Mouse (Mus musculus) embryonic facial prominence, embryonic 14.5 days (tissue): ENCODE measurements around the gene Dxo. TPM values are rescaled to one million over a fixed set of nuclear protein-coding genes. Genes with fewer than 3 reads are reported as not detected.
"Not testable (repeated sequence)": the region's sequence is repeated elsewhere in the genome, so short reads cannot be mapped to it uniquely, and the experiment has no call there.

ENCODE experiments used
- ATAC-seq: fragments of 200-750 bp; cut with Nextera tagmentation; 2 replicates; pipeline ENCODE4 v1.8.0; 2017; ENCODE audit warnings: low read depth, moderate number of reproducible peaks, moderate TSS enrichment
- DNase-seq: peaks from one replicate; pipeline ENCODE4 v3.0.0-alpha.2; 2015; ENCODE audit warnings: low spot score
- H3K27ac ChIP-seq: fragments of 300-500 bp; sonication (generic); replicated peaks from 2 replicates; pipeline ENCODE4 v1.5.1; 2014; ENCODE audit warnings: low read depth, mild to moderate bottlenecking, low read length, moderate library complexity
- H3K27me3 ChIP-seq: fragments of 300-500 bp; sonication (generic); replicated peaks from 2 replicates; pipeline ENCODE4 v1.6.1; 2014; ENCODE audit warnings: low read length; ENCODE audit not compliant: control insufficient read depth, insufficient read depth
- H3K36me3 ChIP-seq: fragments of 300-500 bp; sonication (generic); 2 replicates; pipeline ENCODE4 v1.6.1; 2014; ENCODE audit warnings: low read length, mixed read lengths; ENCODE audit not compliant: control insufficient read depth, insufficient read depth
- H3K4me1 ChIP-seq: fragments of 300-500 bp; sonication (generic); 2 replicates; pipeline ENCODE4 v1.6.1; 2014; ENCODE audit warnings: antibody characterized with exemption, low read length; ENCODE audit not compliant: control insufficient read depth, insufficient read depth
- H3K4me2 ChIP-seq: fragments of 300-500 bp; sonication (generic); 2 replicates; pipeline ENCODE4 v1.6.1; 2014; ENCODE audit warnings: low read depth, mild to moderate bottlenecking, low read length, moderate library complexity, mixed read lengths
- H3K4me3 ChIP-seq: fragments of 300-500 bp; sonication (generic); 2 replicates; pipeline ENCODE4 v1.5.1; 2014; ENCODE audit warnings: low read depth, mild to moderate bottlenecking, low read length
- H3K9ac ChIP-seq: fragments of 300-500 bp; sonication (generic); 2 replicates; pipeline ENCODE4 v1.6.1; 2014; ENCODE audit warnings: low read depth, mild to moderate bottlenecking, low read length, moderate library complexity, mixed read lengths
- H3K9me3 ChIP-seq: fragments of 300-500 bp; sonication (generic); 2 replicates; pipeline ENCODE4 v1.6.1; 2016; ENCODE audit warnings: low read length; ENCODE audit not compliant: control insufficient read depth
- whole genome bisulfite sequencing: fragments of 180-500 bp; shearing (Covaris S2); extraction: QIAGEN DNeasy Blood & Tissue Kit; methylation state at CpG from one replicate; pipeline ENCODE4 v1.1.7; 2014; 5-methylcytosine and 5-hydroxymethylcytosine counted together
- polyA plus RNA-seq: library from polyadenylated mRNA; unstranded; fragments of >200 nt; fragmentation: Nextera tagmentation; extraction: Ambion mirVana; gene quantifications from 2 replicates; pipeline ENCODE4 v1.2.1, GENCODE M21; 2014

The Dxo gene
- 53.0 and 54.2 TPM in 2 replicates for polyA plus RNA-seq

GRCm38 (mm10) chr17:34836856-34837221 lies at the start of gene Dxo, which contains the start of gene Stk19:
Gene Dxo, plus strand, starts transcription at chr17:34837019.
Gene Stk19, minus strand, starts transcription at chr17:34836945.
- Histone ChIP-seq H3K4me2 (peak within 1 kb of the TSS; percentile 98), H3K27me3 (no peaks in the 10 kb centered on the region), H3K4me1 (peaks cover 15% of the 10 kb centered on the region), H3K4me3 (peak within 1 kb of the TSS; percentile 65), H3K9me3 (no peaks in the 10 kb centered on the region), H3K36me3 (peaks cover 62% of the 10 kb centered on the region), H3K27ac (peak within 1 kb of the TSS; percentile 84), H3K9ac (peak within 1 kb of the TSS; percentile 80)
- DNase-seq, result peak; percentile 98
- peak; percentile 96 for ATAC-seq
- 0% methylated on average over 33 of the region's 40 CpGs for WGBS

- H3K4me1 ChIP-seq, result no peaks in the 10 kb centered on the region
- DNase-seq, result no peak
- 0 out of 2 replicates have a peak, but pooled peaks cover 4% of the 10 kb centered on the region for H3K9me3 ChIP-seq
- H3K27me3 ChIP-seq, result no peaks in the 10 kb centered on the region
- H3K9ac ChIP-seq, result no peak overlapping the region
- H3K4me3 ChIP-seq, result no peak overlapping the region
- no peaks in the 10 kb centered on the region for H3K36me3 ChIP-seq
- no peak for ATAC-seq
- H3K27ac ChIP-seq, result no peak overlapping the region
- H3K4me2 ChIP-seq, result no peak overlapping the region
- WGBS, result 89% methylated on average over 10 of the region's 10 CpGs
Measured at GRCm38 (mm10) chr17:34795016-34795415, 41.8 kb upstream of the Dxo start.

GRCm38 (mm10) chr17:34795633-34796032 lies 41.2 kb upstream of the Dxo start:
- Histone ChIP-seq H3K9ac (no peak overlapping the region), H3K27ac (no peak overlapping the region), H3K4me3 (no peak overlapping the region), H3K4me2 (no peak overlapping the region), H3K36me3 (no peaks in the 10 kb centered on the region), H3K27me3 (no peaks in the 10 kb centered on the region), H3K4me1 (no peaks in the 10 kb centered on the region), H3K9me3 (0 out of 2 replicates have a peak, but pooled peaks cover 4% of the 10 kb centered on the region)
- ATAC-seq, result no peak
- 65% methylated on average over 9 of the region's 9 CpGs for WGBS
- no peak for DNase-seq

- ATAC-seq (no peak), DNase-seq (no peak)
- H3K9ac ChIP-seq, result no peak overlapping the region
- WGBS, result 79% methylated on average over 8 of the region's 8 CpGs
- no peak overlapping the region for H3K4me2 ChIP-seq
- H3K4me1 ChIP-seq, result no peaks in the 10 kb centered on the region
- H3K36me3 ChIP-seq, result no peaks in the 10 kb centered on the region
- H3K27ac ChIP-seq, result no peak overlapping the region
- 0 out of 2 replicates have a peak, but pooled peaks cover 4% of the 10 kb centered on the region for H3K9me3 ChIP-seq
- no peaks in the 10 kb centered on the region for H3K27me3 ChIP-seq
- no peak overlapping the region for H3K4me3 ChIP-seq
Measured at GRCm38 (mm10) chr17:34796311-34797140, 40.3 kb upstream of the Dxo start.

- not testable (repeated sequence) for H3K4me1 ChIP-seq, DNase-seq, H3K27me3 ChIP-seq, H3K4me2 ChIP-seq, ATAC-seq, H3K36me3 ChIP-seq, H3K9ac ChIP-seq, H3K4me3 ChIP-seq, H3K27ac ChIP-seq, H3K9me3 ChIP-seq
- 83% methylated on average over 10 of the region's 10 CpGs for WGBS
Measured at GRCm38 (mm10) chr17:34797211-34797995, 39.4 kb upstream of the Dxo start.

GRCm38 (mm10) chr17:34798071-34798470 lies 38.7 kb upstream of the Dxo start:
- 86% methylated on average over 6 of the region's 7 CpGs for WGBS
- H3K4me1 ChIP-seq, ATAC-seq, DNase-seq, H3K27me3 ChIP-seq, H3K27ac ChIP-seq, H3K9me3 ChIP-seq, H3K36me3 ChIP-seq, H3K4me3 ChIP-seq, H3K9ac ChIP-seq, H3K4me2 ChIP-seq: not testable (repeated sequence)

- ATAC-seq (no peak), DNase-seq (no peak)
- H3K4me2 ChIP-seq, result no peak overlapping the region
- H3K27ac ChIP-seq, result no peak overlapping the region
- no peaks in the 10 kb centered on the region for H3K36me3 ChIP-seq
- H3K4me1 ChIP-seq, result no peaks in the 10 kb centered on the region
- WGBS, result 89% methylated on average over 13 of the region's 17 CpGs
- H3K27me3 ChIP-seq, result no peaks in the 10 kb centered on the region
- no peak overlapping the region for H3K4me3 ChIP-seq
- H3K9me3 ChIP-seq, result no peaks in the 10 kb centered on the region
- H3K9ac ChIP-seq, result no peak overlapping the region
Measured at GRCm38 (mm10) chr17:34798866-34799530, 37.8 kb upstream of the Dxo start.

- WGBS, result 82% methylated on average over 4 of the region's 4 CpGs
- no peaks in the 10 kb centered on the region for H3K9me3 ChIP-seq
- H3K9ac ChIP-seq, result no peak overlapping the region
- no peak overlapping the region for H3K27ac ChIP-seq
- H3K36me3 ChIP-seq, result no peaks in the 10 kb centered on the region
- no peaks in the 10 kb centered on the region for H3K4me1 ChIP-seq
- DNase-seq (no peak), ATAC-seq (no peak)
- no peak overlapping the region for H3K4me2 ChIP-seq
- H3K4me3 ChIP-seq, result no peak overlapping the region
- no peaks in the 10 kb centered on the region for H3K27me3 ChIP-seq
Measured at GRCm38 (mm10) chr17:34799531-34799925, 37.3 kb upstream of the Dxo start.
